Mouse (Mus musculus): ENCODE results near the gene Akap7. TPM values are rescaled to one million over a fixed set of nuclear protein-coding genes. Genes with fewer than 3 reads are reported as not detected.

Gene Akap7
- 10 to 100 TPM; 16.0 to 21.6 TPM for total RNA-seq (2023)

DNA sequence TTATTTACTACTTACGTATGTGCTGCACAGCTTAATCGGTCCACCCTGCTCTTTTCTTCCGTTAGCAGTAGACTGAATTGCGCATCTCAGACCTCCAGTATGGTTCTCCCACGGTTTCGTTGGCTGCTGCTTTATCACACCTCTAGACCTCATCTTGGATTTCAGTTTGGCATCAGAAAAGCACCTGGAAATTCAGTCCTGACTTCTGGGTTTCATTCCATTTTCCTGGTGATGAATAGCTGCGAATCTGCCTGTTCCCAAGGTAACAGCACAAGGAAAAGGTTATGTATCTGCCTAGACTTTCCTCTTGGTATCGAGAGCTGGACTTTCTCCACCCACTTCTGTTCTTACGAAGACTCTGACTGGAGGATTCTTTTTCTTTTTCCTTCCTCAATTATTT lies at the start of gene Akap7:
Gene Akap7 (minus strand): TSS at position 101 of the 400 bp plus-strand sequence.

Other genes with a start within 250 kb of the Akap7 start
- gene Epb41l2, start 51.9 kb upstream of the Akap7 start, total RNA-seq (2023) = 10 to 100 TPM; 32.2 to 47.5 TPM
- gene Smlr1, start 228.4 kb upstream of the Akap7 start, total RNA-seq (2023) = not detected